Mouse (Mus musculus): ENCODE data around the gene Sim1.

The Sim1 gene

DNA sequence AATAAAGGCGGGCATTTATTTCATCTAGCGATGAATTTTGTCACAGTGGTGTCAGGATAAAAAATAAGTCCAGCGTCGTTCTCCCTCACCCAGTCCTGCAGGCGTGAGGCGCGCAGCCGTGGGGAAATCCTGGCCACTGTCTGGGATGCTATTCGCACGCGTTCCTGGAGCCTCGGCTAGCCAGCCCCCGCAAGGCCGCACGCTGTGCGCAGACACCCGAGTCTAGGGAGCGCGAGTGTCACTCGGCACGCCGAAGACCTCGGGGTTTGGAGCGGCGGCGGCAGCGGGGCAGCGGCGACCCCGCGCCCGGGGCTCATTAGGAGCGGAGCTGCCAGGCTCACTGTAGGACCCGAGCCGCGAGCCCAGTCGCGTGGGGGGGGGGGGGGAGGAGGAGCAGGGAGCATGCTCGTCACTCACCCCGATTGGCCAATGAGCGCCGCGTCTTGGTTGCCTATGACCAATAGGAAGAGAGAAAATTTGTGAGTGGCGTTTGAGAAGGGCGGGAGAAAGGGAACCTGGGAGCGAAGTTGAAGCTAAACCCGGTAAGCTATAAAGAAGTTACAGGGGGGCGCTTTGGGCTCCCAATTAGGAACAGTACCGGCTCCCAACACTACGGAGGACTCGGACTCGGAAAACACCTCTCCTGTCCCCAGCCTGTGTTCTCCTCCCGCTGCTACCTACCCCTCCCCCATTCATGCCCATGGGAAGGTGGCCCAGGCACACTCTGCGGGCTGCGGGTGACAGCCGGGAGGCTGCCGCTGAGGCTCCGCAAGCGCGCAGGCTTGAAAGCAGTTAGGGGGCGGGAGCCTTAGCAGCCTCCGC lies at the start of gene Sim1:
Gene Sim1 (plus strand): TSS at position 585 of the 822 bp plus-strand sequence.
- in situ Hi-C loops (cut with MboI, MseI), result no loop called here

DNA sequence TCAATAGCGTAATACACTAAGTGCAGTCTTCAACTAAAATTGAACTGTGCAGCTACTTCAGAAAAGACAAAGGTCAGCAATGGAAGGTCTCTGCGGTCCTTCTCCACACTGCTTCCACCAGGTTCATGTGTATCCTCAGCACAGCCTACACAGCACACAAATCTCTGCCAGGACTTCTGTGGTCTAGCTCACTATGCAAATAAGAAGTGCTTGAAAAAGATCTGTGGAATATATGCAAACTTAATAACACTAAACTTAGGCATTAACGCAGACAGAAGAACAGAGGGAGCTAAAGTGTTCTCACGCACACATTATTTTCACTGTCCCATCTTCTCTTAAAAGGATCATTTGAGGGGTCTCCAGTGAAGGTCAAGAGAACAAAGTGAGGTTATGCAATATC lies 26.4 kb upstream of the Sim1 start:
- in situ Hi-C loops (cut with MboI, MseI), result no loop called here

DNA sequence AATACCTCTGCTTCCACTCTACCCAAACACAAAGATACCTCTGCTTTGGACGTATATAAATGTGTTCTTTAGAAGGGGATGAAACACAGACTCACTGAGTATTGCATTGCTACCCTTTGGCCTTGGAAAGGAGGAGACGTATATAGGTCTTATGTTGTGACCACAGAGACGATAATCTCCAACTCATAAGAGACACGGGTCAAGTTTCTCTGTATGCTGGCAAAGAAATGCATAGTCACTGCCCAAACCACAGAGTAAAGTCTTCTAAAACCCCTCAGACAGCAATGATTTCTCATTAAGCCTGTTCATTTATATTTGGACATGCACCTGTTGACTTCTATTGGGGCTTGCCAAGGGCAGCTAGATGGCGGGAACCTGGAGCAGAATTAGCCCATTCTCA lies 17.6 kb upstream of the Sim1 start:
- in situ Hi-C loops (cut with MboI, MseI), result no loop called here

DNA sequence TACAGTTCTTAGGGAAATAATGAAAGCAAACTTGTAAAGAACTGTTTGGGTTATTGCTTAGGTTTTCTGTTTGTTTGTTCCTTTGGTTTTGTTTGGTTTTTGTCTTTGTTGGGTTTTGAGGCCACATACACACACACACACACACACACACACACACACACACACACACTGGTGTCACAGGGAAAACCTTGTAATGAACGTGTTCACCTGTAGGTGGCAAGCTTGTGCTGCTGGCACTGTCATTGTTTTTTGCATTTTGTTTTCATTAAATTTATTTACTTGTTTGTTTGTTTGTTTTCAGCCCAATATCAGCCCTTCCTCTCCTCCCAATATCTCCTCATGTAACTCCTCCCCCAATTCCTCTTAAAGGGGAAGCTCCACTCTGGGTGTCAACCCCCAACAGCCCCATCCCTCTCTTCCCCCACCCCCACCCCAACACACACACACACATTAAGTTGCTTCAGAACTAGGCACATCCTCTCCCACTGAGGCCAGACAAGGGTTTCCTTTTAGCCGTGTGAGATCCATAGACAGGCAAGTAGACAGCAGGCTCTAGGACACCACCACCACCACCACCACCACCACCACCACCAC lies 13.0 kb upstream of the Sim1 start:
- in situ Hi-C loops (cut with MboI, MseI), result no loop called here

DNA sequence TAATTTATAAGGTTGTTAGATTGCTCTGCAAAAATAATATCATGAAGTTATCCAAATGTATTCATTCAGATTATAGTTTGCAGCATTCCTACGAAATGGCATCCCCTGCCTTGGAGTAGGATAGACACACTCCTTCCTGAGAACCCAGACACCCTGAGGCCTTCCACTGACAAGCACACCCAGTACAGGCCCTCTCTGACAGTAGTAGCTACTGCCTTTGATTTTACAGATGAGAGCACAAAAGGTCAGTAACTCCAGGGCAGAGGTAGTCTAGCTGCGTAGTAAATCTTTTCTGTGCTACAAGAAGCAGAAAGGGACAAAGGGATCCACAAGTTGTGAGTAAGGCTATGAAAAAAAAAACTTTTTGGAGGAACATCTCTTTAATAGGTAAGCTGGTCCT lies 12.2 kb upstream of the Sim1 start:
- in situ Hi-C loops (cut with MboI, MseI), result no loop called here

DNA sequence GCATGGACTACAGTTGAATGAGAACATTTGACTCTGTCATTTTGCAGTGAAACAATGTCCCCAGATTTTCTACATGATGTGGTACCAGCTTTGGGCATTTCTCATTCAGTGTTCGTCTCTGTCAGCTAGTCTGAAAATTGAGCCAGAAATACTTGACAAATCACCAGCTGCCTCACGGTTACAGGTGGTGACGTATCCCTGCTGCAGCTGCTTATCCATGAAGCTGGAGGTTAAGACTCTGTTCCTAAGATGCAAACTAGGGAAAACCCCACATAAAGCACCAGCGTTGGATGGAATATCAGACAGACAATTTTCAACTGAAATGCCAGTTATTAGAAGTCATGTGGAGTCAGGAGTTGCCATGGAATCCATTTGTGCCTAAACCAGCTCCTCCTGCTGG lies 8.2 kb upstream of the Sim1 start:
- in situ Hi-C loops (cut with MboI, MseI), result no loop called here

DNA sequence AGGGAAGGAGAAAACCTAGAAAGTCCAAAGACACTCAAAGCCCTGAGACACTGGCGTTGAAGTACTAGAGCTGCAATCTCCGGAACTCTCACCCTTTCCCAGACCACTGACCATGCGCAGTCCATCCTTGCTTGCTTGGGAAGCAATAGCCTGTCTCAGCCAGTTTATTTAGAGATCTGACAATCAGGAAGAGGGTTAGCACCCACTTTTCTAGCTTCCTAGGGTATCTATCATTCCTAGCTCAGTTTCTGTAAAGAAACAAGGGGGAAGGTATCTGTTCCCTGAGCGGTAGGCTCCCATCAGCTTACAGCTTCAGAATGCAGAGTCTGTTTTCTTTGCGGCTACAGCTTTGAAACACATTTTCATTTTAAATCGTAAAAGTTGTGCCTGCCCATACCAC lies 3.9 kb upstream of the Sim1 start:
- in situ Hi-C loops (cut with MboI, MseI), result no loop called here

DNA sequence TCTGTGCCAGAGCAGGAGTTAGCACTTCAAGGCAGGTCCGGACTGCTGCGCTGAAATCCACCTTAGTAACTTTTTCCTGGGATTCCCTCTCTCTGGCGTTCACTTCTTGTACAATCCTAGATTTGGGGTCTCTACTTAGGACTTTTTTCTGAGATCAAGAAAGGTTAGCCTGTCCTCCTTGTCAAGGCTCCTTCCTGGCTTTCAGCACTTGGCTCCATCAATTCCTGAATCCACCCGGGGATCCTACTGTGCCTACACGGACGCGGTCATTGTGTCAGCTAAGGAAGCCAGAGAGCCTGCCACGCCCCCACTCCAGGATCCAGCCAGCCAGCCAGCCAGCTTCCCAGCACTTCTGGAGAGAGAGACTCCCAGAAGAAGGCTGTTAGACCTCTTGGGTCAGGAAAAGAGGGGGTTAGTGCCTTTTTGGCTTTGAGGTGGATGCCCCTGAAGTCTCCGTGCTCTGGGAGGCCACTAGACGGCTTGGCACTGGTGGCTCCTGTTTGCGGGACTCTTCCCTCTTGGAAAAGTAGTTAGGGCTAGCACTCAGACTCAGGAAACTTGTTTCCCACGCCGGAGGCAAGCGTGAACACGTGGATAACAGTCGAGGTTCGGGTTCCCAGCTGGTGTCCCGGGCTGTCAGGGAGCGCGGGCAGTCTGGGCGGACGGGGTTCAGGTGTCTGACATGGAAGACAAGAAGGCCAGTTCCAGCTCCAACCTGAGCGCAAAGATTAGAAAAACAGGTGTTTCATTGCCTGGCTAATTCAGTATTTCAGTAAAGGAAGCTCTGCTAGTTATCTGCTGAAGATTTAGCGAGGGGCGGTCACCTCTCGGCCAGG lies 2.5 kb upstream of the Sim1 start:
- in situ Hi-C loops (cut with MboI, MseI), result no loop called here

DNA sequence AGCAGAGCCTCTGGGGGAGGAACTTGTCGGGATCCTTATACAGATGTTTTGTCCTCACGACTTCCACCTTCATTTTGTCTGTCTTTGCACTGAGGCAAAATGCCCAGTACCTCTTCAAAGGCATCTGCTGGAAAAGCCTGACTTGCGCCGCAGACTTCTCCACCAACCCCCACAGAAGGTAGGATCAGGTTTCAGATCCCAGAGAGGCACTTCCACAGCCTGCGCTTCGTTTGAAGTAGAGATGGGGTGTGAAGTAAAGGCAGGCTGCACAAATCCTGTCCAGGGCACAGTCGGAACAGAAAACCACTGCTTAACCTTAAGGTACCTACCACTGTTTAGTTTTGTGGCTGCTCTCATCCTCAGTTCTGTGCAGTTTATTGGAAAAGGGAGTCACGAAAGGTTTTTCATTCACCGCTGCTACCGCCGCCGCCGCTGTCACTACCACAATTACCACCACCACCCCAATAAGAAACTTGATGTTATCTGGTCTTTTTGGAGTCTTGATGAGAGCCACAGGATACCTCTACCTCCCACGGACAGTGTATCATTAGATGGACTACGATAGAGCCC lies 1.7 kb upstream of the Sim1 start:
- in situ Hi-C loops (cut with MboI, MseI), result no loop called here

DNA sequence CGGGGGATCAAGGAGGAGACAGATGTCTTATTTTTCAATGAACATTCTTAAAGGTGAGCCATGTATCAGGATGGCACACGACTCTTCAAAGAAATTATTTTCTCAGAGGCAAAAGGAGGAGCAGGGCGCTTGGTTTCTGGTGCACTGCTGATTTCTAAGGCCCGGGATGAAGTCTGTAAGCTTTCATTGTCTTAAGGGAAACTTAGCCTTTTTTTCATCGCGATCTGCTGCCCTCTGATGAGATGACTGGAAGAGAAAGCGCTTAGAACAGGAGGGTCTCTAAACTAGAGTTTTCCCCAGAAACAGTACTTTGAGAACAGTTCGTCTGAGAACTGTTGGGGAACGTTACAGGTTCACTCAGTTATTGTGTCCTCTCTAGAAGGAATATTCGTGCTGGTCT lies 1.0 kb upstream of the Sim1 start:
- in situ Hi-C loops (cut with MboI, MseI), result no loop called here

DNA sequence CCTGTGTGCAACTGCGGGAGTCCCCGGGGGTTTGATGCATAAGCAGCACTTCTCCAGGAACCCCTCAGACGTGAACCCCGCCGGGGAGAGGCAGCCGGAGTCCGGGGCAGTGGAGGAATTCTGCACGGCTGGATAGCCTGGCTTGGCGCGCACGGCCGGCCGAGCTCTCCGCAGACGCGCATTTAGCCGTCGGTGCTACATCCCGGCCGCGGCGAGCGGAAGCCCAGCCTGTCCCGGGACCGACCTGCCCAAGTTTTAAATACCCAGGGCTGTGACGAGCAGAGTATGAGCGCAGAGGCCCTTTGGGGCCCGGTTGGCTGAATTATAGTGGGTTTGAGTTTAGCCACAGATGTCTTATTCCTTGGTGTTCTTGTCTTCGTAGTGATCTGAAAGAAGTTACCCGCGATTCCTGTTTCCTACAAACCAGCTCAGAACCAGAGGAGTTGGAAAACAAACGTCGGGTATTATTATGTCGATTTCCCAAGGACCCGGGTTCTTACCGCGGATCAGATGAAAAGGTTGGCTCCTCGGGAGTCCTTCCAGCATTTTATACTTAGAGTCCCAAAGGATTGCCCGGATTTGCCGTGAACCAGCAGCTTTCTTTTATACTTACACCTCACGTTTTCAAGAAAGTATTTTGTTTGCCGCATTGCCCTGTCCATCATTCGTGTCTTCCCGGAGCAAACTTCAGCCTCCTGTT lies 687 bp downstream of the Sim1 start:
- in situ Hi-C loops (cut with MboI, MseI), result no loop called here

DNA sequence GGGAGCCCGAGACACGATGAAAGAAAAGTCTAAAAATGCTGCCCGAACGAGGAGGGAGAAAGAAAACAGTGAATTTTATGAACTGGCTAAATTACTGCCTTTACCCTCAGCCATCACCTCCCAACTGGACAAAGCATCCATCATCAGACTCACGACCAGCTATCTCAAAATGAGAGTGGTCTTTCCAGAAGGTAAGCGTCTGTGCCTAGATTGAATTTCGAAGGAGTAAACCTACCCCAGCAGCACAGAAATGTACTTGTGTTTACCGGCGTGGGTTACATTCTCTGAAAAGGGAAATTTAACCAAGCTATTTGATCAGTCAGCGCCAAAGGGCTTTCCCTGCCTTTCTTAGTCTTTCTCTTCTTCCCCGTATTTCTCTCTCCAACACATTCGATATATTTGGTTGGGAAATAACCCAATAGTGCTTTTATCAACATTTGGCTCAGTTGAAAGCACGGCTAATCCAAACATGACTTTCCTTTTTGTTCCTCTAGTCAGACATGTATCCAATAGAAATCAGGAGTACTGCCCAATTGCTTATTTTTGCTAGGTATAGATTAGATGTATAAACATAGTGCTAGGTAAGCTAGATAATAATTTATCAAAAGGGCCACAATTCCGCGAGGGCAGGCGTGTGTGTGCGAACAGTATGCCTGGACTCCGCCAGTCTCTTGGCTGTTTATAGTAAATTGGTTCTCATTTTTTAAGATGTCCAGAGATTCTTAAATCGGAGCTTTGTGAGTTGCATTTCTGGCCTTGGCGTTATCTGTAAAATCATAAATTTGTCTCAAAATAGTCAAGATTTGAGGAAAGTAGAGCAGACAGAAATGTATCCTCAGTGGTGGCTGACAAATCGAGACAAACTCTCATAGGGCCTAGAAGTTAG lies 1.6 kb downstream of the Sim1 start:
- in situ Hi-C loops (cut with MboI, MseI), result no loop called here

DNA sequence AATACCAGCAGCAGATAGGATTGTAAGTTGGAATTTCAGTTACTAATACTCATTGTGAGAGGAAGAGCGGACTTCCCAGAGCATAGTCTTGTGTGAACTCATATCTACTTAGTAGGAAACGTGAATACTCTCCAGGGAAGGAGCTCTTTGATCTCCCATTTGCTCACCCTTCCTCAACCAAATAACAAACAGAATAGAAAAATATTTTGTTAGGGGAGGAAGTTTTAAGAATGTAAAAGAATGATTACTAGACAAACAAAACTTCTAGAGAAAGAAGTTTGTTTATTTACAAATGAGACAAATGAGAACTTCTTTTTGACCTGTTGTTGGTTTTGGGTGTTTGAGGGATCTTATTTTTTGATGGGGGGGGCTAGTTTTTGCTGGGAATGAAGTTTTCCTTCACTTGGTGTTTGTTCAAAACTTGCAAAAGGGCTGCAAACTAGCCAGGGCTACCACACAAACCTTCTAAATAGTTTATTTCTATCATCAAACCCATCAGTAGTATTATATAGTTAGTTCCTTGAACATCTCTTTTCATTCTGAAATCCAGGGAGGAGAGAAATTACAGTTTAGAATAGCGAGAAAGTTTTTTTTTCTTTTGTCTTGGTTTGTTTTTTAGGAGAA lies 2.3 kb downstream of the Sim1 start:
- in situ Hi-C loops (cut with MboI, MseI), result no loop called here

DNA sequence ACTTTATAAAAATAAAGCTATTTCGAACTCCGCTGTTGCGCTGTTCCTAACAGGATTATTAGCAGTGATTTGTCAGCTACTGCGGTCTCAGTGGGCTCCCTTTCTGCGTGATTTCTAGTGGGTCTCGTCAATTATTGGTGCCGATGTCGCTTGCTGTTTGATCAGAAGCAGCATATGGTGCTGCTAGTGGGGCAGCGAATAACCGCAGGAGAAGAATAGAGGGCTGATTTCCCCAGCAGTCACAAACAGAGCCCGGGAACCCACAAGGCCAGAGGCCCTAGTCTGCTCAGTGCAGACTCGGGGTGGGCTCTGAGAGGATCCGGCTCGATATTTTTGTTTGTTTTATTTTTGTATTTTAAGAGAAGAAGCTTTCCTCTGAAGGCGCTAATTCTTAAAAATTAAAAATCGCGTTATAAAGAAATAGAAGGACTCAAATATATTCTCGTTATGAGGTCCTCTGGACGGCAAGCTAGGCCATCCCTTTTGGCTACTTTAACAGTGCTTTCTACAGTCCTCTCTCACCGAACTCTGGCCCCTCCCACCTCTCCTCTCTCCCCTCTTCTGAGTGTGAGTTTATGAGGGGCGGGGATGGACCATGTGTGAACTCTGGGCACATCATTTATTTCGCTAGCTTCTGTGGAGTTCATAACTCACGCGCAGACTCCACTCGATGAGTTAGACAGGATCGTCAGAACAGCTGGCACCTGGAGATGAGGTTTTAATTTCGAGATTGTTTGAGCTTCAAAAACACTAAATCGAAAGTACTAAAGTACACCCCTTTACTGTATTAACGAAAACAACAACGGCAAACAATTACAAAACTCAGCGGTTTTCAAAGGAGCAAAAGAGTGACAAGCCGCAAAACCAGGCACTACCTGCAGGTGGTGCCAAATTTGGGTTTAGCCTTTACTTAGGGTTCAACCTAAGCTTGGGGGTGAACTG lies 3.2 kb downstream of the Sim1 start:
- in situ Hi-C loops (cut with MboI, MseI), result no loop called here

DNA sequence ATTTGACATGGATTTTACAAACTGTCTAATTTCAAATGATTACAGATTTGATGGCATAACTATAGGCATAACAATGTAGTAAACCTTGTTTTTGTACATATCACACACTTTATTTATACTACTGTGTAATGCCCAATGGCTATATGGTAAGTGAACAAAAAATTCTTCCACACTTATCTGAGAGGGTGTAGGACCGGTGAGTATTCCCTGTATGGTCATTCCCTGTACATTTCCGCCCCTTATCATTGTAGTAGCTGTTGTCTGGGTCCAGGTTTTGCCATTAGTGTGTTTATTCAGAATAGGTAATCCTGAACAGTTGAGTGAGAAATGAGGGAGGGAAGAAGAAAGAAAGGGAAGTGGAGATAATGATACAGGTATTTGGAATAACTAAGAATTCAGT lies 4.1 kb downstream of the Sim1 start:
- in situ Hi-C loops (cut with MboI, MseI), result no loop called here

DNA sequence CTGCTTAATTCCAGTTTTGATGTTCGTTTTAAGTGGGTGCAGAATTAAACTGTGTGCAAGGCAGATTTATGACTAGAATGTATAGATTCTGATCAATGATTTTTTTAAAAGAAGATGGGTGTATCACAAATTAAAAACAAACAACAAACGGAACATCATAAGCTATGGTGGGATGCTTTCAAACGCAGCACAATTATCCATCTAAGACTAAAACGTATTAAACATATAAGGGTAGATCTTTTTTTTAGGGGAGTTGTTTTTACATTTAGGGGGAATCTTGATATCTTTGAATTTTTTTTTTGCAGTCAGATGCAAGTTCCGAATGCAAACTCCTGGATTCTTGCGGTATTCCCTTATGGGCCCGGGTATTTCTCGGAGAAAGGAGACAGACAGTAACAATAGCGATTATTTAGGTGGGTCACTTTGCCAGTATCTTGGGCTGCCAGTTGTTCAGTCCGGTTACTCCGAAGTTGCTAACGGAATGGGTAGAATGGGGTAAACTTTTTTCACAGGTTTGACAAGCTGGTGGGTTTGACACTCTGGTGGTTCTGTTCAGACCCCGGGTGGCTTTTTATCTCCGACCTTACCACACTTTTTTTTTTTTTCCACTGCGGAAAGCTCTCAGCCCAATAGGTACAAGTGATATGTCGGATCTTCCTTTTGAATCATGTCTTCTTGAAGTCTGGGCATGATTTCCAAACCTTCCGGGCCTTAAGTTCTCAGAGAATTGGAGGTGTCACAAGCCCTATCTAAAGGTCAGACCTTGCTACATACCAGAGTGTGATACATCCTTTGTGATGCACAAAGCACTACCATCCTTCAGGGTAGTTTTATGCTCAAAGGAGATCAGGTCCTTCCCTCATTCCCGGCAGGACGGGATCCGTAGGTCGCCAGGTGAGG lies 5.5 kb downstream of the Sim1 start:
- in situ Hi-C loops (cut with MboI, MseI), result loop anchor here (10.0 kb wide), 1 partner anchor 515 kb away; no protein-coding TSS in a partner anchor

DNA sequence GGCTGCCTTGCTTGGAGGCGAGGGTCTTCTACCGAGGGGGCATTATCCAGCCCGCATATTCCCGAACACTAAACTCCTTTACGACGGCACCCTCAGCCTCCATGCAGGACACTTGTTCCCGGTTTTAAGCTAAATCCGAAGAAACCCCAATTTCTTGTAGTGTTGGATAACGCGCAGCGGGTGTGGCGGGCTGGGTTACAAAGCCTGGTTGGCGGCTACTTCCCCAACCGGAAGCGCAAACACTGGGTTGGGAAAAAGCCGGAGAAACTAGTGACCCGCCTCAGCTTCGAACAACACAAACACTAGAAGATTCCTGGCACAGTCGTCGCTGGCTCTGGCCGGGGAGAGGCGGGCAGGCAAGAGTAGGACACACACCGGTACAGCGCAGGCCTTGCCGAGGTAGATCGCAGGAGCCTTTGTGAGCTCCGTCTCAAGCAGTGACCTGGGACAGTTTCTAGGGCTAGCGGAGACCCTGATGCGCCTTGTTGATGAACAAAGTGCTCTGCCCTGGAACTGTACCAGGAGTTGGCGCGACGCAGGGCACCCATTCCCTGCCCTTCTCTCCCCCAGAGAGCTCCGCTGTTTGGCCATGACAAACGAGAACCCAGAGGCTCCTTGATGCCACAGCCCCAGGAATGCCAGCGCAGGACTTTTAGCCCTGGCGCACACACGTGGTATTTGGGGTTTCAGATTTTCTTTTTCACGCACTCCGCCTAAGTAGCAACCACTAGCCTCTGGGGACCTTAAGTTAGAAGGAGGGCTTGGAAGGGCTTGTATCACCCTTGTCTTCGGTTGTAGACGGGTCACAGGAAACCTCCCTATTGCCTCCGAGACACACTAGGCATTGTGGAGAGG lies 6.4 kb downstream of the Sim1 start:
- in situ Hi-C loops (cut with MboI, MseI), result loop anchor here (10.0 kb wide), 1 partner anchor 514 kb away; no protein-coding TSS in a partner anchor
